Mouse (Mus musculus): ENCODE results near the gene Ankmy2. TPM values are rescaled to one million over a fixed set of nuclear protein-coding genes. Genes with fewer than 3 reads are reported as not detected.
A peak's percentile ranks its signal among the peaks of the same experiment; 100 is the strongest.

The Ankmy2 gene
- polyA plus RNA-seq, 1 experiment from 2014 or later = 35.4 TPM

- H3K27ac ChIP-seq = no peak overlapping the region
- H3K9me3 ChIP-seq = no peaks in the 10 kb centered on the region
- H3K36me3 ChIP-seq = peaks cover 59% of the 10 kb centered on the region
- no peak overlapping the region for H3K9ac ChIP-seq
- ATAC-seq (ENCODE audit: low FRiP score, low read depth) = no peak
- no peak overlapping the region for H3K4me2 ChIP-seq (replicated peaks)
- peaks cover 3% of the 10 kb centered on the region; the same call in 1 of the 2 replicates for H3K4me1 ChIP-seq
- WGBS = 91% methylated on average over 3 of the region's 3 CpGs
- no peak overlapping the region for H3K4me3 ChIP-seq
- H3K27me3 ChIP-seq = no peaks in the 10 kb centered on the region
These were observed 21.5 kb upstream of the Ankmy2 start for GRCm38 (mm10) chr12:36135409-36135808.

- H3K4me2 ChIP-seq (replicated peaks) = no peak overlapping the region
- ATAC-seq (ENCODE audit: low FRiP score, low read depth) = no peak
- H3K27me3 ChIP-seq = no peaks in the 10 kb centered on the region
- H3K9me3 ChIP-seq = no peaks in the 10 kb centered on the region
- H3K4me1 ChIP-seq = peaks cover 11% of the 10 kb centered on the region
- no peak overlapping the region for H3K27ac ChIP-seq
- no peak overlapping the region for H3K9ac ChIP-seq
- 92% methylated on average over 8 of the region's 8 CpGs for WGBS
- no peak overlapping the region for H3K4me3 ChIP-seq
- peaks cover 63% of the 10 kb centered on the region for H3K36me3 ChIP-seq
These were observed 20.6 kb upstream of the Ankmy2 start for GRCm38 (mm10) chr12:36136285-36136684.

- Histone ChIP-seq H3K27ac (no peak overlapping the region), H3K4me3 (no peak overlapping the region), H3K4me2 (replicated peaks) (no peak overlapping the region), H3K36me3 (peaks cover 56% of the 10 kb centered on the region), H3K27me3 (no peaks in the 10 kb centered on the region), H3K9me3 (no peaks in the 10 kb centered on the region), H3K4me1 (peaks cover 18% of the 10 kb centered on the region), H3K9ac (no peak overlapping the region)
- 90% methylated on average over 4 of the region's 4 CpGs for WGBS
- ATAC-seq (ENCODE audit: low FRiP score, low read depth) = no peak
These were observed 19.7 kb upstream of the Ankmy2 start for GRCm38 (mm10) chr12:36137192-36137591.

DNA sequence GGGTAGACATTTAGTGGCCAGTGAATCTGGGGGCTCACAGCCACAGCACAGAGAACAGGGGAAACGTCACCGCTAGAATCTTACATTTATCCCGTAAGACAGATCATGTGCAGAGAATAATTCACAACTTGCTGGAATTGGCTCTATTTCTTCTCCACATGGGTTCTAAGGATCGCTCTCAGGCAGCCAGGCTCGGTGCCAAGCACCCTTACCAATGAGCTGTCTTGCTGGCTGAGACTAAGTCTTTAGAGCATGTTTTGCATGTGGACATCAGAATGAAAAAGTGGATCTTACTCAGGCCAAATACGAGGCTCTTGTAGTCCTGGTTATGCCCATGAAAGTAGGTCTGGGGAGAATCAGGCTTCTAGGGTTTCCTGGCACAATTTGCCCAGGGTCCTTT is 16.5 kb upstream of the Ankmy2 start:
- no peaks in the 10 kb centered on the region for H3K9me3 ChIP-seq

GRCm38 (mm10) chr12:36146230-36147011 is 10.5 kb upstream of the Ankmy2 start:
- ATAC-seq (ENCODE audit: low FRiP score, low read depth) = no peak
- 92% methylated on average over 3 of the region's 3 CpGs for WGBS
- Histone ChIP-seq H3K27me3 (no peaks in the 10 kb centered on the region), H3K4me2 (replicated peaks) (no peak overlapping the region), H3K36me3 (peaks cover 2% of the 10 kb centered on the region; the same call in 1 of the 2 replicates), H3K27ac (no peak overlapping the region), H3K9me3 (0 out of 2 replicates have a peak, but pooled peaks cover 3% of the 10 kb centered on the region), H3K4me3 (no peak overlapping the region), H3K4me1 (peaks cover 6% of the 10 kb centered on the region; the same call in 1 of the 2 replicates), H3K9ac (no peak overlapping the region)

More for the DNA sequence above, 16.5 kb upstream of the Ankmy2 start:
- Histone ChIP-seq H3K27ac (no peak overlapping the region), H3K4me1 (peaks cover 18% of the 10 kb centered on the region), H3K36me3 (peaks cover 26% of the 10 kb centered on the region), H3K27me3 (no peaks in the 10 kb centered on the region), H3K4me3 (no peak overlapping the region), H3K4me2 (replicated peaks) (no peak overlapping the region), H3K9ac (no peak overlapping the region)
- ATAC-seq (ENCODE audit: low FRiP score, low read depth) = no peak
- 87% methylated on average over 6 of the region's 6 CpGs for WGBS

- no peak for ATAC-seq (ENCODE audit: low FRiP score, low read depth)
- 0 out of 2 replicates have a peak, but pooled peaks cover 3% of the 10 kb centered on the region for H3K9me3 ChIP-seq
- H3K9ac ChIP-seq = no peak overlapping the region
- H3K4me1 ChIP-seq = peaks cover 15% of the 10 kb centered on the region
- peaks cover 6% of the 10 kb centered on the region; the same call in 1 of the 2 replicates for H3K36me3 ChIP-seq
- no peak overlapping the region for H3K4me3 ChIP-seq
- 87% methylated on average over 2 of the region's 2 CpGs for WGBS
- H3K27me3 ChIP-seq = no peaks in the 10 kb centered on the region
- no peak overlapping the region for H3K4me2 ChIP-seq (replicated peaks)
- H3K27ac ChIP-seq = no peak overlapping the region
These were observed 6.6 kb upstream of the Ankmy2 start for GRCm38 (mm10) chr12:36150265-36150664.

- no peak overlapping the region for H3K4me3 ChIP-seq
- no peak for ATAC-seq (ENCODE audit: low FRiP score, low read depth)
- H3K36me3 ChIP-seq = peaks cover 6% of the 10 kb centered on the region; the same call in 1 of the 2 replicates
- no peak overlapping the region for H3K9ac ChIP-seq
- H3K27me3 ChIP-seq = no peaks in the 10 kb centered on the region
- H3K27ac ChIP-seq = no peak overlapping the region
- 91% methylated on average over 2 of the region's 2 CpGs for WGBS
- peaks cover 18% of the 10 kb centered on the region for H3K4me1 ChIP-seq
- no peak overlapping the region for H3K4me2 ChIP-seq (replicated peaks)
- 0 out of 2 replicates have a peak, but pooled peaks cover 3% of the 10 kb centered on the region for H3K9me3 ChIP-seq
These were observed 6.2 kb upstream of the Ankmy2 start for GRCm38 (mm10) chr12:36150737-36151136.

GRCm38 (mm10) chr12:36155141-36155641 is 1.7 kb upstream of the Ankmy2 start:
- WGBS = 11% methylated on average over 8 of the region's 8 CpGs
- Histone ChIP-seq H3K9me3 (no peaks in the 10 kb centered on the region), H3K4me3 (peak overlapping the region; percentile 95), H3K4me2 (replicated peaks) (peak overlapping the region; percentile 73), H3K27ac (no peak overlapping the region), H3K9ac (peak overlapping the region; percentile 90), H3K27me3 (no peaks in the 10 kb centered on the region), H3K4me1 (peaks cover 30% of the 10 kb centered on the region), H3K36me3 (0 out of 2 replicates have a peak, but pooled peaks cover 4% of the 10 kb centered on the region)
- ATAC-seq (ENCODE audit: low FRiP score, low read depth) = no peak

GRCm38 (mm10) chr12:36156101-36156636 is 745 bp upstream of the Ankmy2 start:
- Histone ChIP-seq H3K36me3 (peaks cover 7% of the 10 kb centered on the region; the same call in 1 of the 2 replicates), H3K4me1 (peaks cover 30% of the 10 kb centered on the region), H3K9me3 (no peaks in the 10 kb centered on the region), H3K4me2 (replicated peaks) (peak overlapping the region; percentile 73), H3K4me3 (peak overlapping the region; percentile 95), H3K9ac (peak overlapping the region; percentile 90), H3K27me3 (no peaks in the 10 kb centered on the region), H3K27ac (peak overlapping the region; percentile 76)
- peak; percentile 46; the same call in 1 of the 2 replicates for ATAC-seq (ENCODE audit: low FRiP score, low read depth)
- under 1% methylated on average over 33 of the region's 33 CpGs for WGBS

- Histone ChIP-seq H3K27me3 (no peaks in the 10 kb centered on the region), H3K4me2 (replicated peaks) (peak overlapping the region; percentile 73), H3K9ac (peak overlapping the region; percentile 81), H3K4me3 (peak overlapping the region; percentile 95), H3K27ac (peak overlapping the region; percentile 94), H3K36me3 (peaks cover 7% of the 10 kb centered on the region; the same call in 1 of the 2 replicates), H3K4me1 (peaks cover 30% of the 10 kb centered on the region), H3K9me3 (no peaks in the 10 kb centered on the region)
- WGBS = under 1% methylated on average over 14 of the region's 14 CpGs
- ATAC-seq (ENCODE audit: low FRiP score, low read depth) = peak; percentile 38; the same call in 1 of the 2 replicates
These were observed 357 bp downstream of the Ankmy2 start for GRCm38 (mm10) chr12:36157304-36157637.

DNA sequence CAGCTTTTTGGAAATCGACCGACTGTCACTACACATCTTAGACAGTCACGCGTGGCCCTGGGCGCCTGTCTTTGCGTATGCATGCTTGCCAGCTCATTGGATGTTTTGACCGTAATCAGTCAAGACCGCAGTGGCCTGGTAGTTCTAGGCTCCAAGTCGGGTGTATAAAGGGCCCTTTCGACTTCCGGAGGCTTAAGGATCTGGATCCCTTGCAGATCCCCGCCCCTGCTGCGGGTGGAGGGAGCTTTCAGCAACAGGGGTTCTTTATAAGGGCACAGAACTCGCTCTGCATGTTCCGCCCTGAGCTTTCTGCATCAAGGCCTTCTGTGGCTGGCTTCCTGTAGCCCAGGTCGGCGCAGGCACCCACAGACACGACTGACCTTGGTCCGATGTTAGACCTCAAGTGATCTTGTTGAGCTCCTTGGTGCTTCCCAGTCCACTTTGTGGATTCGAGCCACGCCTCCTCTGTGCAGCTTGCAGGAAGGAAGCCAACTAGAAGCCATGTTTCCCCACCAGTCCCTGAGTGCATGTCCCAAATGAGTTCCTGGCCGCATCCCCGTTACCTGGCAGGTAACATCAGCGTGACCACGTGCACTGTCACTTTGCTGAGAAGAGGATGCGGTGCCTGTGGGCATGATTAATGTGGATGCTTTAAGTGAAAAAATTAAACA is 859 bp downstream of the Ankmy2 start, which contains the start of gene Bzw2:
Gene Bzw2 (minus strand): TSS at position 443 of the 671 bp plus-strand sequence.
- H3K36me3 ChIP-seq = peaks cover 6% of the 10 kb centered on the region; the same call in 1 of the 2 replicates
- ATAC-seq (ENCODE audit: low FRiP score, low read depth) = peak; percentile 30
- peak within 1 kb of the TSS; percentile 73 for H3K4me2 ChIP-seq (replicated peaks)
- H3K4me1 ChIP-seq = peaks cover 30% of the 10 kb centered on the region
- H3K27me3 ChIP-seq = no peaks in the 10 kb centered on the region
- peak within 1 kb of the TSS; percentile 94 for H3K27ac ChIP-seq
- peak within 1 kb of the TSS; percentile 95 for H3K4me3 ChIP-seq
- no peaks in the 10 kb centered on the region for H3K9me3 ChIP-seq
- WGBS = 3% methylated on average over 26 of the region's 26 CpGs
- H3K9ac ChIP-seq = peak within 1 kb of the TSS; percentile 81
